Mouse (Mus musculus) hindbrain, embryonic 11.5 days (tissue): ENCODE data around the gene Slc5a11. TPM values are rescaled to one million over a fixed set of nuclear protein-coding genes. Genes with fewer than 3 reads are reported as not detected.

Source experiments
- ATAC-seq: fragments of 200-750 bp; cut with Nextera tagmentation; 2 replicates; pipeline ENCODE4 v1.8.0; 2017; ENCODE audit warnings: mild to moderate bottlenecking, moderate TSS enrichment, moderate library complexity; ENCODE audit not compliant: low FRiP score
- DNase-seq: peaks from one replicate; pipeline ENCODE4 v3.0.0-alpha.2; 2015; ENCODE audit warnings: low spot score
- H3K27ac ChIP-seq: fragments of 300-500 bp; sonication (generic); 2 replicates; pipeline ENCODE4 v1.5.1; 2014; ENCODE audit warnings: mild to moderate bottlenecking, low read depth, low read length
- H3K27me3 ChIP-seq: fragments of 300-500 bp; sonication (generic); 2 replicates; pipeline ENCODE4 v1.6.1; 2014; ENCODE audit warnings: mild to moderate bottlenecking, low read length, moderate library complexity, mixed read lengths; ENCODE audit not compliant: control insufficient read depth, insufficient read depth
- H3K36me3 ChIP-seq: fragments of 300-500 bp; sonication (generic); 2 replicates; pipeline ENCODE4 v1.6.1; 2014; ENCODE audit warnings: mild to moderate bottlenecking, low read length, moderate library complexity, mixed read lengths; ENCODE audit not compliant: control insufficient read depth, insufficient read depth
- H3K4me1 ChIP-seq: fragments of 300-500 bp; sonication (generic); replicated peaks from 2 replicates; pipeline ENCODE4 v1.6.1; 2014; ENCODE audit warnings: low read length, mixed read lengths; ENCODE audit not compliant: control insufficient read depth, insufficient read depth
- H3K4me2 ChIP-seq: fragments of 300-500 bp; sonication (generic); replicated peaks from 2 replicates; pipeline ENCODE4 v1.6.1; 2014; ENCODE audit warnings: mild to moderate bottlenecking, low read depth, low read length
- H3K4me3 ChIP-seq: fragments of 300-500 bp; sonication (generic); 2 replicates; pipeline ENCODE4 v1.5.1; 2014; ENCODE audit warnings: low read depth, low read length
- H3K9ac ChIP-seq: fragments of 300-500 bp; sonication (generic); 2 replicates; pipeline ENCODE4 v1.6.1; 2014; ENCODE audit warnings: low read depth, low read length
- H3K9me3 ChIP-seq: fragments of 300-500 bp; sonication (generic); 2 replicates; pipeline ENCODE4 v1.6.1; 2016; ENCODE audit warnings: low read length; ENCODE audit not compliant: control insufficient read depth
- WGBS: fragments of 180-500 bp; shearing (Covaris S2); extraction: QIAGEN DNeasy Blood & Tissue Kit; methylation state at CpG from one replicate; pipeline ENCODE4 v1.1.7; 2014; 5-methylcytosine and 5-hydroxymethylcytosine counted together
- polyA plus RNA-seq: library from polyadenylated mRNA; unstranded; fragments of >200 nt; fragmentation: Nextera tagmentation; extraction: Ambion mirVana; gene quantifications from 2 replicates; pipeline ENCODE4 v1.2.1, GENCODE M21; 2014

Gene Slc5a11
- polyA plus RNA-seq, result 0.43 TPM in 1 of 2 replicates, not detected in the other

DNA sequence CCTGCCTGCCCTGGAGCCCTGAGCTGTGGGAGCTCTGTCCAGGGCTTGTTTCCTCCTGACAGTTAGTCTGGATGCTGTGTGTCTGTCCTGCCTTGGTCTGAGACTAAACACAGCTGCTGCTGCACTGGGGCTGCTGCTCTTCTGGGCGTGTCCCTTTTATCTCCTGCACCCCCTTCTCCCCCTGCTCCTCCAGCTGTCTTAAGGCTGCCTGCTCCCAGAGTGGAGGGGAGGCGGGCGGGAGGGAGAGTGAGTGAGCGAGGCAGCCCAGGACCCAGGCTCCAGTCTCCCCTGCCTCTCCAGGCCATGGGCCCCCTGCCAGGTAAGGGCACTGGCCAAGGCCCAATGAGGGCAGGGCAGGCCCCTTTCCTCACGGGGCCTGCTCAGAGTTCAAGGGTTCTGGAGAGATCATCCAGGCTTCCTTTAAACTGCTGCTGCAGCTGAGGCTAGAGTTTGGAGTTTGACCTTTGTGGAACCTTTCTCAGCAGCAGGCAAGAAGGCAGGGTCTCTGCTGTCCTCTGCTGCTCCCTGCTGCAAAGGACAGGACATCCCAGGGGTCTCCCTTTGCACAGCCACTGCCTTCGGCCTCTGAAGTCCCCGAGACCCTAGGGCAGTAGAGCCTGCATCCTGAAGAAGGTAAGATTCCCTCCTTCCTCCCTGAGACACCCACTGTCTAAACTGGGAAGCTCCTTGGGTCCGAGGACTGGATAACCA lies at the start of gene Slc5a11:
Slc5a11 (plus strand) TSS at position 416 of the 711 bp plus-strand sequence.
- 31% methylated on average over 6 of the region's 8 CpGs for WGBS
- Histone ChIP-seq H3K9ac (no peak within 1 kb of the TSS), H3K27ac (no peak within 1 kb of the TSS), H3K4me3 (no peak within 1 kb of the TSS), H3K9me3 (no peaks in the 10 kb centered on the region), H3K4me1 (no peaks in the 10 kb centered on the region; the same call in none of the 2 replicates), H3K36me3 (no peaks in the 10 kb centered on the region), H3K27me3 (no peaks in the 10 kb centered on the region), H3K4me2 (no peak within 1 kb of the TSS)
- ATAC-seq (no peak), DNase-seq (no peak)

DNA sequence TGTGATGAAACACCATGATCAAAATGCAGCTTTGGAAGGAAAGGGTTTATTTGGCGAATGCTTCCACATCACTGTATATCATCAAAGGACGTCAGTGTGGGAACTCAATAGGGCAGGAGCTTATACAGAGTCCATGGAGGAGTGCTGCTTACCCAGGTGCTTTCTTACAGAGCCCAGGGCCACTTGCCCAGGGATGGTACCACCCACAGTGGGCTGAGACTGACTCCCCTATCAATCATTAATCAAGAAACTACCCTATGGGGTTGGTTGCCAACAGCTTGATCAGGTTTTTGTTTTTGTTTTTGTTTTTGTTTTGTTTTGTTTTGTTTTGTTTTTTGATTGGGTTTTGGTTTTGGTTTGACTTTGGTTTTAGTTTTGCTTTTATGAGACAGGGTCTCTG lies 47.1 kb upstream of the Slc5a11 start:
- Histone ChIP-seq H3K36me3 (peaks cover 14% of the 10 kb centered on the region), H3K27me3 (no peaks in the 10 kb centered on the region), H3K9me3 (no peaks in the 10 kb centered on the region), H3K9ac (no peak overlapping the region), H3K4me3 (no peak overlapping the region), H3K4me2 (no peak overlapping the region), H3K4me1 (no peaks in the 10 kb centered on the region), H3K27ac (no peak overlapping the region)
- DNase-seq, result no peak
- WGBS, result 89% methylated on average over 2 of the region's 2 CpGs
- ATAC-seq, result no peak

DNA sequence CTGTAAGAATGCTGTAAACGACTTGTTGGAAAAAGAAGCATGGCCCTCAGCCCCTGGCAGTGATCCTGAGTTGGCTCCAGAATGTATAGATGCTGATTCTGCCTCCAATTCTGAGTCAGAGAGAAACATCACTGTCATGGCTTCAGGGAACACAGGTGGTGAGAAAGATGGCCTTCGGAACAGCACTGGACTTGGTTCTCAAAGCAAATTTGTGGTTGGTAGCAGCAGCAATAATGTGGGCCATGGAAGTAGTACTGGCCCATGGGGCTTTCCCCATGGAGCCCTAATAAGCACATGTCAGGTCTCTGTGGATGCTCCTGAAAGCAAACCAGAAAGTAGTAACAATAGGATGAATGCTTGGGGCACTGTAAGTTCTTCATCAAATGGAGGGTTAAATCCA lies 45.0 kb upstream of the Slc5a11 start:
- DNase-seq (no peak), ATAC-seq (no peak)
- no peak overlapping the region for H3K4me2 ChIP-seq
- H3K4me3 ChIP-seq, result no peak overlapping the region
- H3K27ac ChIP-seq, result no peak overlapping the region
- H3K9me3 ChIP-seq, result no peaks in the 10 kb centered on the region
- WGBS, result 94% methylated on average over 2 of the region's 2 CpGs
- H3K36me3 ChIP-seq, result peaks cover 11% of the 10 kb centered on the region; the same call in 1 of the 2 replicates
- H3K9ac ChIP-seq, result no peak overlapping the region
- H3K27me3 ChIP-seq, result no peaks in the 10 kb centered on the region
- no peaks in the 10 kb centered on the region for H3K4me1 ChIP-seq

DNA sequence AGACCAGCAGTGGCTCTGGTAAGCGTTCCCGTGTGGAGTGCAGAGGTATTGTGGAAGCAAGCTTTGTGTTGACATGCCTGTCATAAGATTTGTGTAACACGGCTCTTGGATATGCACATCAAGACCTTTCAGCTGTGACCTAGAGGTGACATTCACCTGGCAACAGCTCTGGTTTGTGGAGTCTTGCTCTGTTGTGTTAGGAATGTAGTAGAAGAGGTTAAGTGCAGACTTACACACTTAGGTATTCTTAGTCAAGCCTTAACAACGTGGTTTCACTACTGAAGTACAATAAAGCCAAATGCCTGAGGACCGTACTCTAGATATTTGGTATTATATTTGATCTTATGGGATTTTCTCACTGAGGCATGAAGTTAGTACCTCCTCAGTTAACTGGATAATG lies 42.5 kb upstream of the Slc5a11 start:
- Histone ChIP-seq H3K4me1 (no peaks in the 10 kb centered on the region), H3K27ac (no peak overlapping the region), H3K9me3 (no peaks in the 10 kb centered on the region), H3K36me3 (0 out of 2 replicates have a peak, but pooled peaks cover 2% of the 10 kb centered on the region), H3K4me2 (no peak overlapping the region), H3K9ac (no peak overlapping the region), H3K4me3 (no peak overlapping the region), H3K27me3 (no peaks in the 10 kb centered on the region)
- ATAC-seq (no peak), DNase-seq (no peak)
- 95% methylated on average over 5 of the region's 5 CpGs for WGBS

DNA sequence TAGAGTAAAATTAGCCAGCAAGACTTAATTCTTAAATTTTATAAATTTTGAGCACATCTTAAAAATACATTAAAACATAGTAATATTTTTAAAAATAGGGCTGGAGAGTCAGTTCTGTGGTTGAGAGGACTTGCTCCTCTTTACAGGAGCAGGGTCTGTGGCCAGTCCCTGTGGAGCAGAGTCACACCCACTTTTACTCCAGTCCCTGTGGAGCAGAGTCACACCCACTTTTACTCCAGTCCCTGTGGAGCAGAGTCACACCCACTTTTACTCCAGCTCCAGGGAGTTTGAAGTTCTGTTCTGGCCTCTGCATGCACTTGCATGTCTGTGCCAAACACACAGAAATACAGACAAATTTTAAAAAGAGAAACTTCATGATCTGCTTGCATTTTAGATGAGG lies 37.4 kb upstream of the Slc5a11 start:
- Histone ChIP-seq H3K4me1 (no peaks in the 10 kb centered on the region), H3K27ac (no peak overlapping the region), H3K4me2 (no peak overlapping the region), H3K9me3 (no peaks in the 10 kb centered on the region), H3K27me3 (no peaks in the 10 kb centered on the region), H3K9ac (no peak overlapping the region), H3K4me3 (no peak overlapping the region), H3K36me3 (peaks cover 5% of the 10 kb centered on the region; the same call in 1 of the 2 replicates)
- DNase-seq (no peak), ATAC-seq (no peak)

DNA sequence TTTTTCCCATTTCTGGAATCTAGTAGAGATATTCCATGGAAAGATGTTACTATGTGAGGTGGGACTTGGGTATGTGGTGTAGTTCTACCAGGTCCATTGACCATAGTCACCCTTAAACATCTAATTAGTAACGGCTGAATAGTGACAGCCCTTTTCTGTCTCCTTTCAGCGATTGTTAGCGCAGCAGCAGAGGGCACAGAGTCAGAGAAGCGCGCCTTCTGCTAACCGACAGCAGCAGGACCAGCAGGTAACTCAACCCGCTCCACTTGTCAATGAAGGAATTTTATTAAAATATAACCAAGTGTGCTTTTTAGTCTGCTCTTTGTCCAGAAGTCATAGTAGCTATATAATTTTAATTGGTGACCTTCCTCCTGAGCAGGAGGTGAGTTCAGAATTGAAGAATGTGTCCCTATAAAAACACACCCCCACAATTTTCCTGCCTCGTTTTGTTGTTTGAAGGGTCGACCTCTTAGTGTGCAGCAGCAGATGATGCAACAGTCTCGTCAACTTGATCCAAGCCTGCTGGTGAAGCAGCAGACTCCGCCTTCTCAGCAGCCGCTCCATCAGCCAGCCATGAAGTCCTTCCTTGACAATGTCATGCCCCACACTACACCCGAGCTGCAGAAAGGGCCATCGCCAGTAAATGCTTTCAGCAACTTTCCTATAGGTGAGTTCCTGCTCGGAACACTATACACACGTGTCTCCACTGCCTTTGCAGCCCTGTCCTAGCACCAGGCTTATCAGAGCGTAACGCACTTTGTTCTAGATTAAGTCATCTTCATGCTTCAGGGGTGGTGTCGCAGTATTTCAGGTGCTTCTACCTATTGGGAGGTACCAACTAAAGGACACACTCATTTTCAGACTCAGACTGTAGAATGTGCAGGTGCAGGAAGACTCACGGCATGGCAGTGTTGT lies 32.5 kb upstream of the Slc5a11 start:
- ATAC-seq (no peak), DNase-seq (no peak)
- Histone ChIP-seq H3K4me2 (no peak overlapping the region), H3K9ac (no peak overlapping the region), H3K4me1 (no peaks in the 10 kb centered on the region), H3K4me3 (no peak overlapping the region), H3K27ac (no peak overlapping the region), H3K36me3 (peaks cover 15% of the 10 kb centered on the region), H3K27me3 (no peaks in the 10 kb centered on the region), H3K9me3 (no peaks in the 10 kb centered on the region)
- WGBS, result 90% methylated on average over 20 of the region's 20 CpGs

DNA sequence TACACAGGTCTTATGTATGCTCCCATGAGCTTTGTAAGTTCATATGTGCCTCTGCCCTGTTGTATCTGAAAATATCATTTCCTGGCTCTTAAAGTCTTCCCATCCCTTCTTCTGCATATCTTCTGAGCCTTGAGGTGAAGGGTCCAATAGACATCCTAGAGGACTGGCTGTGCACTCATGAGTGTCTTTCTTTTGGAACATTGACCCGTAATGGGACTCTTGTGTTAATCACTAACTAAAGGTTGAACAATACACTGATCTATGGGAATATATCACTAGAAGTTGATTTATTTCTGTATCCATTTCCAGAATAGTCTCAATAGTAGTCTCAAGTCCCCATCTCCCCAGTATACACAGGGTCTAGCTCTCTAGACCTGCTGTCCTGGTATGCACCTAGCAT lies 29.7 kb upstream of the Slc5a11 start:
- Histone ChIP-seq H3K27ac (no peak overlapping the region), H3K4me2 (no peak overlapping the region), H3K9me3 (no peaks in the 10 kb centered on the region), H3K36me3 (peaks cover 22% of the 10 kb centered on the region), H3K27me3 (no peaks in the 10 kb centered on the region), H3K9ac (no peak overlapping the region), H3K4me3 (no peak overlapping the region), H3K4me1 (no peaks in the 10 kb centered on the region)
- DNase-seq (no peak), ATAC-seq (no peak)
- WGBS, result 96% methylated on average over 1 of the region's 1 CpGs

DNA sequence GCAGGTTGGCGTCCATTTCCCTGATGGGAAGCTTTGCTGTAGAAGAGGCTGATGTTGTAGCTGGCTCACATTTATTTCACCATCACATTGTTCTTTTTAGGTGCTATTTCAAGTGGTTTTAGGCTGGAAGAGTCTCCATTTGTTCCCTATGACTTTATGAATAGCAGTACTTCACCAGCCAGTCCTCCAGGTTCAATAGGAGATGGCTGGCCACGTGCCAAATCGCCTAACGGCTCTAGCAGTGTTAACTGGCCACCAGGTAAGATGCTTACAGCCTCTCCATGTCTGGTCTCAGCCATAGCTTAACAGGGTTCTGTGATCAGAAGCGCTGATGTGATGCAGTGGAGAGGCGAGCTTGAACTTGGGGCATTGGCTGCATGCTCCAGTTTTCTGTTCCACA lies 28.1 kb upstream of the Slc5a11 start:
- WGBS, result 92% methylated on average over 6 of the region's 6 CpGs
- Histone ChIP-seq H3K4me3 (no peak overlapping the region), H3K36me3 (peaks cover 26% of the 10 kb centered on the region), H3K4me1 (no peaks in the 10 kb centered on the region), H3K27me3 (no peaks in the 10 kb centered on the region), H3K27ac (no peak overlapping the region), H3K4me2 (no peak overlapping the region), H3K9ac (no peak overlapping the region), H3K9me3 (no peaks in the 10 kb centered on the region)
- DNase-seq (no peak), ATAC-seq (no peak)
